Mouse (Mus musculus): Measurements from ENCODE around the gene Hes1. TPM values are rescaled to one million over a fixed set of nuclear protein-coding genes. Genes with fewer than 3 reads are reported as not detected.

The Hes1 gene
- total RNA-seq, 2 experiments from 2014 or later: 18.1 to 18.3 TPM

- DNase-seq (ENCODE audit: low spot score in 2 of 2): no peak
- intact Hi-C loops (cut with DNase I): no loop called here
Measured at GRCm38 (mm10) chr16:30047010-30047409, 17.2 kb upstream of the Hes1 start.

GRCm38 (mm10) chr16:30047421-30047831, 16.8 kb upstream of the Hes1 start:
- intact Hi-C loops (cut with DNase I): no loop called here
- DNase-seq (ENCODE audit: low spot score in 2 of 2): no peak

DNA sequence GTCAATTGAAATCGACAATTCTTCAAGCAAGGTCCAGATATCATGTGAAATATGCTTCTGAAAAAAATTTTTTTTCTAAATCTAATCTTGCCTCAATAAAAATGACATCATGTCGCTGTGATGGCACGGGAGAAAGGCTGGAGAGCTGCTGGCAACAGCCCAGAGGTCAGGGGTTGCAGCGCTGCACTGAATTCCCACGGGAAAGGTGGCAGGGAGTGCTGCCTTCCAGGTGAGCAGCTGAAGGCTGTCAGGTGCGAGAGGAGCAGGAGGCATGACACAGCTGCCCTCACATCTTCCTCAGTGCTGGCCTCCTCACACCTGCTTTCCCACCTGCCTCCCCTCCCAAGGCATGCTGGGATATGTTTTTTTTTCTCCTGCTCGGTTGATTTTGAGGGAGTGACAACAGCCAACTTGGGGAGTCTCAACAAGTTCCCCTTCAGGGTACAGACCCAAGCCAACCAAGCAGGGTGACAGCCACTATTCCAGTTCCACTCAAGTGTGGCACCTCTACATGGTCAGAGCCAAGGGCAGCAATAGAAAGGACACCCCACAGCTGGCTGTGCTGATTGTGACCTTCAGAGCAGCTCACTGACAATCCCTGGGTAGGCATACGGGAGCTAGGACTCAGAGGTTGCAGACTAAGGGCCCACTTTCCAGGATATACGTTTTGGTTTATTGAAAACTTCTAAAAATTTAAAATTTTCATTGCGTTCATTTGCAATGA, 13.3 kb upstream of the Hes1 start:
- intact Hi-C loops (cut with DNase I): no loop called here
- no peak for DNase-seq (ENCODE audit: low spot score in 2 of 2)

GRCm38 (mm10) chr16:30052271-30052670, 11.9 kb upstream of the Hes1 start:
- DNase-seq (ENCODE audit: low spot score in 2 of 2): no peak
- intact Hi-C loops (cut with DNase I): no loop called here

GRCm38 (mm10) chr16:30052839-30053511, 11.2 kb upstream of the Hes1 start:
- intact Hi-C loops (cut with DNase I): no loop called here
- no peak for DNase-seq (ENCODE audit: low spot score in 2 of 2)

- intact Hi-C loops (cut with DNase I): no loop called here
- DNase-seq (ENCODE audit: low spot score in 2 of 2): no peak
Measured at GRCm38 (mm10) chr16:30054541-30054940, 9.6 kb upstream of the Hes1 start.

DNA sequence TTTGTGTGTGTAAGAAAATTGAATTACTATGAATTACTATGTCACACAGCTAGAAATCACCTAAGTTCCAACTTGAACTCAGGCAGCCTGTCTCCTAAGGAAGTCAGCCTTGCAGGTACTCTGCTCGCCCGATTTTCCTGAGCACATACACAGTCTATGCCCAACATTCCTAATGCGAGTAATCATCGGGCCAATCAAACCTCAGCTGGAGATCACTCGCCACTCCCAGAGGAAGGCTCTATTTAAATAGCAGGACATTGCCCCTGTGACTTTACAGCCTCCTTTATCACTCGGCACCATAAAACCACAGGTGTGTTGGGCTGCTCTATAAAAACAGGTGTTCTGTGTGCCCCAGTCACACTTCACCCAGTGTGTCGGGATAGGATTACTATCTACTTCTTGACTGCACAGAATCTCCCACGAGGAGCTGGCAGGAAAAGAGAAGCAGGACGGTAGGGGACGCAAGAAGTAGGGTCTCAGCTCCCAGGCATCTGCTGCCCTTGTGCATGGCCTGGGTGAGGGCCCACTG, 8.8 kb upstream of the Hes1 start:
- no peak for DNase-seq (ENCODE audit: low spot score in 2 of 2)
- intact Hi-C loops (cut with DNase I): no loop called here

- intact Hi-C loops (cut with DNase I): no loop called here
Measured at GRCm38 (mm10) chr16:30055927-30056326, 8.3 kb upstream of the Hes1 start.

DNA sequence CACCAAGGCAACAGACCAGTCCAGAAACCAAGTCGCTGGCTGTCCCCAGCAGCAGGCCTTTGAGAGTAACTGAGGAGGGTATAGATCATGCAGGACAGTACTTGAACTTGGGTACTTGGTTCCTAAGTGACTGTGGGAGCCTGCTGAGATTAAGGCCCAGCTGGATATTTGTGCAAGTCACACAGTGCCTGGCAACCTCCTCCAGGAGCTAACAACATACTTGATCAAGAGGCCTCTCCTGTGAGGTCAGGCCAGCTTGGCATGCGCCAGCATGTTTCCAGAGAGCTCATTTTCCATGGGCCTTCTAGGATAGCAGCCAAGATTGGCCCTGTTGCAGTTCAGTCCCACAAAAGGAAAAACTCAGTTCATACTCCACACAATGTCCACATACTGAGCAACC, 7.3 kb upstream of the Hes1 start:
- DNase-seq (ENCODE audit: low spot score in 2 of 2): no peak
- intact Hi-C loops (cut with DNase I): no loop called here

More at GRCm38 (mm10) chr16:30055927-30056326, 8.3 kb upstream of the Hes1 start:
- DNase-seq (ENCODE audit: low spot score in 2 of 2): no peak

GRCm38 (mm10) chr16:30058974-30059717, 5.0 kb upstream of the Hes1 start:
- DNase-seq (ENCODE audit: low spot score in 2 of 2): peak; percentile 32 to 34
- intact Hi-C loops (cut with DNase I): no loop called here

DNA sequence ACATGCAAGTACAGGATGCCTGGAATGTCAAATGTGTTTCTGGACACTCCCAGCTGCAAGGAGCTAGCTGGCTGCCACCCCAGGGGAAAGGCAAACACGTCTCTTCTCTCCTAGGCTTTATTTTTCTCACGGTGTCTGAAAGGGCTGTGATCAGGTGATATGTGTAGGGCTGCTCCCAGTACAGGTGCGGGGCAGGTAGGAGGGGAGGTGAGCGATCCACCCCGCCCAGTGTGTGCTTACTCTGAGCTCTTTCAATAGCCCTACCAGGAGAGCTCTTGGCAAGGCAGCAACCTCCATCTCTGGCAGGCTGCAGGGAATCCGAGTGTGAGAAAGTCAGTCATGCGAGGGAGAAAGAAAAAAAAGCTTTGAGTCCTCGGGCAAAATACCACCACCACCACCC, 3.8 kb upstream of the Hes1 start:
- intact Hi-C loops (cut with DNase I): loop anchor here (5.0 kb wide), 2 partner anchors 38 to 113 kb away; no protein-coding TSS in a partner anchor
- DNase-seq (ENCODE audit: low spot score in 2 of 2): peak; percentile 29 to 37

DNA sequence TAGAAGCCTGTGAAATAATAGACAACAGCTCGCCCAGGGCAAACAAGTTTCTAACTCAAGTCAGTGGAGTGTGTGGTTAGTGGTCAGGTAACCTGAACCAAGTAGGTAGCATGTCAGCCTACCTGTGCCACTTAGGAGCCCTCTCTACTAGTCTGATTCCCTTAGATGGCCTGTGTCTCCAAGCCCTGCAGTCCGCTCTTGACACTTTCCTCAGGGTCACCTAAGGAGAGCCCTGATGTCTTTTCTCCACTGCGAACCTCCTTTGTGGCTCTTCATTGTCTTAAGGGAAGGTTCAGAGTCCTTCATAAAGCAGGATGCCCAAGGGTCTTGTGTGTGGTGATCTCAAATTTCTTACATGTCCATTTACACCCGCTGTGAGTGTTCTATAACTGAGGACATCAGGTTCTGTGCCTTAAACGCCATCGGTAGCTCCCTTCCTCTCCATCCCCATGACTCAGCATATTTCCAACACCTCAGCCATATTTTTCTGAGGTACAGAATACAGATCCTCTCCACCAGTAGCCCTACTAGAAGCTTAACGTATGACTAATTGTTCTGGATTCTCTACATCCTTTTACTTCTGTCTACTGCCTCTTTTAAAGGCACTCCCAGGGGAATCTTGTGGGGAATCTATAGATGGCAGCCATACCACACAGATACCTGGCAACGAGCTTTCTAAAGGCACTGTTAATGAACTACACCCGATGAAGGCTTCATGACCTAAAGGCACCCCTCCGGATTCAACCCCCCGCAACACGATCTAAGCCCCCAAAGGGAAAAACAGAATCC, 1.7 kb upstream of the Hes1 start:
- DNase-seq (ENCODE audit: low spot score in 2 of 2): no peak
- intact Hi-C loops (cut with DNase I): loop anchor here (5.0 kb wide), 2 partner anchors 40 to 115 kb away; no protein-coding TSS in a partner anchor

DNA sequence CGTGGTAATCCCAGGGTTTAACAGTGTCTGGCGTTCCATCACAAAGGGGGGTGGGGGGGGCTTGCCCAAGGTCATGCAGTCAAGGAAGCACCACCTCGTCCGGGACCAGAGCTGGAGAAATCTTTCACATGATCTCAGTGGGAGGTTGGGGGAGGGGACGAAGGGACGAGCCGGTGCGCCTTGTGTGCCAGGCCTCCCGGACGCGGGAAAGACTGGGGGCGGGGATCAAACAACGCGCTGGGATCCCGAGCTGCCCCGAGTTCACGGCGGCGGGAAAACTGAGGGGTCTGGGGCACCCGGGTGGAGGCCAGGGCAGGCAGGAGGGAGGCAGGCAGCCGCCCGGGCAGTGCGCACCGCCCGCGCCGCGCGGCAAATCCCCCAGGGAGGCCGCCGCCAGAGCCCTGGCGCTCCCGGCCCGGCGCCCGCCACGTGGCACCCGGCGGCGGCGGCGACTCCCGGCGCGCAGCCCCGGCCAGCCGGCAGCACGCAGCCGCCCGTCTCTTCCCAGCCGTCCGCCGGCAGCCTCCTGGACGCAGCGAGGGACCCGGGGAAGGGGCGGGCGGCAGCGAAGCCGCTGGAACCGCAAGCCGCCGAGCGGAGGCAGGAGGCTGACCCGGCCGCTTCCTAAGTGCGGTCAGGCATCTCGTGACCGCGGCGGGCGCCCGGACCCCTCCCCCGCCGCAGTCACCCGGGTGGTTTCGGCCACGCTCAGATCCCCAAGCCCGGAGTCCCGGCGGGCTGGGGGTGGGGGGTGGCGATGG, 883 bp upstream of the Hes1 start:
- intact Hi-C loops (cut with DNase I): loop anchor here (5.0 kb wide), 2 partner anchors 41 to 116 kb away; no protein-coding TSS in a partner anchor
- DNase-seq (ENCODE audit: low spot score in 2 of 2): peak; percentile 69 to 75

GRCm38 (mm10) chr16:30064613-30065012, 429 bp downstream of the Hes1 start:
- DNase-seq (ENCODE audit: low spot score in 2 of 2): no peak
- intact Hi-C loops (cut with DNase I): loop anchor here (2.0 to 5.0 kb wide), 5 partner anchors 42 to 252 kb away; no protein-coding TSS in a partner anchor

DNA sequence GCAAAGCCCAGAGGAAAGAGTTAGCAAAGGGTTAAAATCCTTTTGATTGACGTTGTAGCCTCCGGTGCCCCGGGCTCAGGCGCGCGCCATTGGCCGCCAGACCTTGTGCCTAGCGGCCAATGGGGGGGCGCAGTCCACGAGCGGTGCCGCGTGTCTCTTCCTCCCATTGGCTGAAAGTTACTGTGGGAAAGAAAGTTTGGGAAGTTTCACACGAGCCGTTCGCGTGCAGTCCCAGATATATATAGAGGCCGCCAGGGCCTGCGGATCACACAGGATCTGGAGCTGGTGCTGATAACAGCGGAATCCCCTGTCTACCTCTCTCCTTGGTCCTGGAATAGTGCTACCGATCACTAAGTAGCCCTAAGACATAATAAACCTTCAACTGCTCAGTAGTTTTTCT, 893 bp downstream of the Hes1 start:
- intact Hi-C loops (cut with DNase I): loop anchor here (2.0 to 5.0 kb wide), 3 partner anchors 56 to 253 kb away; no protein-coding TSS in a partner anchor
- DNase-seq (ENCODE audit: low spot score in 2 of 2): peak; percentile 85 to 89

GRCm38 (mm10) chr16:30065537-30066183, 1.5 kb downstream of the Hes1 start:
- intact Hi-C loops (cut with DNase I): loop anchor here (2.0 to 5.0 kb wide), 4 partner anchors 57 to 331 kb away; no protein-coding TSS in a partner anchor
- peak; percentile 72 to 73 for DNase-seq (ENCODE audit: low spot score in 2 of 2)

- intact Hi-C loops (cut with DNase I): loop anchor here (2.0 to 5.0 kb wide), 3 partner anchors 229 to 332 kb away; no protein-coding TSS in a partner anchor
- peak in 1 of 2 experiments; percentile 56 for DNase-seq (ENCODE audit: low spot score in 2 of 2)
Measured at GRCm38 (mm10) chr16:30066184-30066851, 2.1 kb downstream of the Hes1 start.

Measured in left cerebral cortex, postnatal 36 days (tissue).